Mouse (Mus musculus) olfactory bulb, adult 2 months (tissue): ENCODE results near the gene Gm6993.

Experiments used
- CTCF ChIP-seq: fragments of 200-500 bp; IDR thresholded peaks from 2 replicates; pipeline ENCODE4 v1.5.1; 2012; ENCODE audit warnings: low read depth, mild to moderate bottlenecking, low read length, moderate library complexity; ENCODE audit not compliant: insufficient read depth
- POLR2A ChIP-seq: fragments of 200-500 bp; IDR thresholded peaks from 2 replicates; pipeline ENCODE4 v1.6.1; 2012; ENCODE audit warnings: mild to moderate bottlenecking, low read depth, low read length, moderate library complexity; ENCODE audit not compliant: insufficient read depth

DNA sequence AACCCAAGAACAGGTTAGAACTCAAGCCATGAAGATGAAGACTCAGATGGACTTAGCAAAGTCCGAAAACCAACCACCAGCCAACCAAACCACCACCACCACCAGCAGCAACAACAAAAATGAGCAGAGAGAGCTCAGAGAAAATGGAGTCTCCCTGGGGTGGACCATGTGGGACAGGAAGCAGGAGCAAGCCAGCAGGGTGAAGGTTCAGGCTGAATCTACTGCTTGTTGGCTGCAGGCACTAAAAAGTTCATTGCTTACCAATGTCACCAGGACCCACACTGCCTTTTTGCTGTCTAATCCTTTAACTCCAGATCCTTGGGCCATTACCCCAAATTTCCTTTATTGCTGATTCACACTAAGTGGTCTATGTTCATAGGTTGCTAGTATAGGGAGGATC is 7.9 kb upstream of the Gm6993 start:
- no peak for TF ChIP-seq CTCF
- TF ChIP-seq POLR2A = no peak
